Mouse (Mus musculus): ENCODE measurements at regions not wholly inside any gene's neighbourhood (a gene's known extent, or its start where the extent isn't known, plus 50 kb on each side); places are given as distances from the start of the nearest gene placed in this dataset.

GRCm38 (mm10) chr13:44054157-44054556 is 269.6 kb downstream of the Cd83 start:
- TF ChIP-seq CTCF (IDR thresholded peaks at IDR 0.05; ENCODE audit: insufficient read depth, low read length) (no peak), POLR2A (IDR thresholded peaks at IDR 0.05; ENCODE audit: borderline replicate concordance, extremely low read depth, low read depth, low read length) (no peak)

All from lung, adult 2 months (tissue).